Mouse (Mus musculus): ENCODE results near the gene Shisal2b. TPM values are rescaled to one million over a fixed set of nuclear protein-coding genes. Genes with fewer than 3 reads are reported as not detected.
"Not testable (repeated sequence)": the region's sequence is repeated elsewhere in the genome, so short reads cannot be mapped to it uniquely, and the experiment has no call there.

Gene Shisal2b
- polyA plus RNA-seq (2012; fragmentation: generic; extraction: Trizol) = not detected

DNA sequence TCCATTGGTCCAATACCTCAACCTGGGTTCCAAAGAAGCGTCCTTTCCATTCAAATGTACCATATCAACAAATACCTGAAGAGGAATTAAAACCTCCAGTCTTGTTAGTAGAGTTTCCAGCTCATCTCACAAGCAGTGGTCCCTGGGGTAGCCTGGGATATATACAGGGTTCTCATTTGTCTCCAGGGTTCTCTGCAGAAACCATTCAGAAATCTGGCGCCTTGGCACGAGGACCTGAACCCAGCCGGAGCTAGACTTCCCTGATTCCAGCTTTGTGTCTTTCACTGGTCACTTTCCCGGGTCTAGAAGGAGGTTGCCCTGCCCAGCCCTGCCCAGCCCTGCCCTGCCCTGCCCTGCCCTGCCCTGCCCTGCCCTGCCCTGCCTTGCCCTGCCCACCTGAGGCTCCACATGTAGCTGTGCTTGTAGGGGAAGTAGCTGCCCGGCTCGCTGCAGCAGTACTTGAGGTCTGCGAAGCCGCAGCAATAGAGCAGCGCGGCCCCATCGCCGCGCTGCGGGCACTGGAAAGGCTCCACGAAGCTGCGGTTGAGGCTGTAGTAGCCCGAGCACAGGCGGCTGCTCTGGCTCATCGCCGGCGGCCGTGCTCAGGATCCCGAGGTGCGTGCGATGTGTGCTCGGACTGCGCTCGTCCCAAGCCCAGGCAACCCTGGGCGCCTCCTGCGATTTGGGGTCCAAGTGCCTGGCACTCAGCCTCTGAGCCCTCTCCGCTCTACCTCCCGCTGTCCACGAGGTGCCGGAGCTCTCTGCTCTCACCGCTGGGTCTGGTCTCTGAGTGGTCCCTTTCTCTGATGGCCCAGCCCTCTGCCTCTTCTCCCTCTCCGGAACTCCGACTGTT, at the start of gene Shisal2b:
Gene Shisal2b (minus strand): TSS at position 767 of the 853 bp plus-strand sequence.
- Histone ChIP-seq H3K36me3 (ENCODE audit: control insufficient read depth, insufficient read depth) (no peaks in the 10 kb centered on the region), H3K79me2 (ENCODE audit: control insufficient read depth, insufficient read depth) (no peaks in the 10 kb centered on the region), H3K4me2 (ENCODE audit: low read depth) (peak within 1 kb of the TSS; percentile 58), H3ac (ENCODE audit: control insufficient read depth, insufficient read length) (no peak within 1 kb of the TSS), H3K4me3 (no peak within 1 kb of the TSS), H3K27me3 (ENCODE audit: control insufficient read depth, insufficient read depth, insufficient read length) (peaks cover 26% of the 10 kb centered on the region)
- TF ChIP-seq TCF3 (IDR thresholded peaks at IDR 0.05; ENCODE audit: insufficient read length, low read depth) = no peak
- no peak for TF ChIP-seq E2F4 (IDR thresholded peaks at IDR 0.05; ENCODE audit: insufficient read depth)
- no peak for TF ChIP-seq POLR2A (IDR thresholded peaks at IDR 0.05; ENCODE audit: insufficient read length, low read depth)
- no peak for TF ChIP-seq SRF (IDR thresholded peaks at IDR 0.05; ENCODE audit: control insufficient read depth, insufficient read length, low read depth)
- no peak for TF ChIP-seq TCF12 (IDR thresholded peaks at IDR 0.05; ENCODE audit: insufficient read depth, poor library complexity, severe bottlenecking)
- TF ChIP-seq MYOG (IDR thresholded peaks at IDR 0.05; ENCODE audit: control insufficient read depth in 1 of 3, insufficient read depth in 1 of 3, insufficient read length in 2 of 3, low read depth in 2 of 3) = no peak
- no peak for TF ChIP-seq CEBPB (IDR thresholded peaks at IDR 0.05; ENCODE audit: insufficient read depth, poor library complexity, severe bottlenecking)
- no peak for TF ChIP-seq REST (IDR thresholded peaks at IDR 0.05; ENCODE audit: insufficient read depth, insufficient read length)
- TF ChIP-seq USF1 (IDR thresholded peaks at IDR 0.05; ENCODE audit: low read depth) = no peak
- TF ChIP-seq MAX (IDR thresholded peaks at IDR 0.05; ENCODE audit: low read depth) = no peak
- no peak for TF ChIP-seq POLR2AphosphoS2 (IDR thresholded peaks at IDR 0.05; ENCODE audit: insufficient read length, low read depth)
- TF ChIP-seq MYOD1 (IDR thresholded peaks at IDR 0.05; ENCODE audit: control insufficient read depth in 1 of 3, insufficient read length in 2 of 3, low read depth in 2 of 3) = no peak

DNA sequence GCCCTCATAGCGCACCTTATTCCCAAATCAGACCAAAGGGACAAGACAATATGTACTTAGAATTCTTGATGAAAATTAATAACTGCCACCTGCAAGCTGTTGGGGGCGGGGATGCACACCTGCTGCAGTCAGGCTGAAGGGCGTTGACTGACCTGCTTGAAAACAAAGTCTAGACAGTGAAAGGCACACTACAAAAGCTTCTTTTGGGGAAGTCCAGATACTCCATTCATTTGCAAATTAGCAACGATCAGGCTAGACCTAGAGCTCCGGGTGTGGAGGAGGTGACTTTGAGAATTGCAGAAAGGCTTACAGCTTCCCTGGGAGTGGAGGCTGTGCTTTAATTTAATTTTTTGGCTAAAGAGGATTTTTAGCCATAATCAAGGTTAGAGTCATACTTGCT, 47.9 kb upstream of the Shisal2b start:
- not testable (repeated sequence) for H3K36me3 ChIP-seq (ENCODE audit: control insufficient read depth, insufficient read depth); H3ac ChIP-seq (ENCODE audit: control insufficient read depth, insufficient read length); H3K4me3 ChIP-seq; H3K4me2 ChIP-seq (ENCODE audit: low read depth); H3K27me3 ChIP-seq (ENCODE audit: control insufficient read depth, insufficient read depth, insufficient read length); H3K79me2 ChIP-seq (ENCODE audit: control insufficient read depth, insufficient read depth)

DNA sequence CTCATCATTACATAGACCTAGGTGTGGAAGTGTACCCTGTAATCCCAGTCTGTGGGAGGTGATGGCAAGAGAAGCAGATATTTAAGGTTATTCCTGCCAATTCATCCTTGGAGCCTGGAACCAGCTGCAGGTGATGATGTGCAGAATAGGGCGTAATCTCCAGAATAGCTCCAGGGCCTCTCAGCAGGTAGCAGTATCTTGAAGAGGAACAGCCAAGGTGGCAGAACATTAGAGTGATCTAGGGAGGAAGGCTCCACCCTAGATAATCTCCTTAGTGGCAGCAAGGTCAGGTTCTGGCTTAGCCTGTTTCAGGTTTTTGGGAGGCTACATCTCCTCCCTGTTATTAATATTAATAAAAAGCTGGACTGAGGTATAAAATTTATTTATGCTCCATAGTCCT, 47.3 kb upstream of the Shisal2b start:
- not testable (repeated sequence) for H3K27me3 ChIP-seq (ENCODE audit: control insufficient read depth, insufficient read depth, insufficient read length); H3ac ChIP-seq (ENCODE audit: control insufficient read depth, insufficient read length); H3K4me3 ChIP-seq; H3K4me2 ChIP-seq (ENCODE audit: low read depth); H3K79me2 ChIP-seq (ENCODE audit: control insufficient read depth, insufficient read depth); H3K36me3 ChIP-seq (ENCODE audit: control insufficient read depth, insufficient read depth)

DNA sequence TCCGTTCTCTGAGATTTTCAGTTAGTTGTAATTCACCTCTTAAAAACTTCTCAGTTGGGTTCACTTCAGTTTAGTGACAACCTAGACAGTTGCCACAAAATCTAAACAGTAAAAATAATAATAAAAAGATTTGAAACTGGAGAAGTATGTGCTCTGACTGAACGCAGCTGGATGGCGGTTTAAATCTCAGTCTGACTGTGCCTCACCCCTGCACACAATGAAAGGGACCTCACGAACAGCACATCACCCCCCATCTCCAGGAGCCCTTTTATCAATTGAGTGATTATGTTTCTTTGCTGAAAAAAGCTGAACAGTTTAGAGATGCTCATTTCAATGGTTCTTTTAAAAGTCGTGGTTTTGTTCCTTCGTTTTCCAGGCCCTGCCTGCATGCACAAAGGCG, 45.0 kb upstream of the Shisal2b start:
- TF ChIP-seq TCF12 (IDR thresholded peaks at IDR 0.05; ENCODE audit: insufficient read depth, poor library complexity, severe bottlenecking) (no peak), POLR2AphosphoS2 (IDR thresholded peaks at IDR 0.05; ENCODE audit: insufficient read length, low read depth) (no peak), CEBPB (IDR thresholded peaks at IDR 0.05; ENCODE audit: insufficient read depth, poor library complexity, severe bottlenecking) (no peak), REST (IDR thresholded peaks at IDR 0.05; ENCODE audit: insufficient read depth, insufficient read length) (no peak), POLR2A (IDR thresholded peaks at IDR 0.05; ENCODE audit: insufficient read length, low read depth) (no peak), TCF3 (IDR thresholded peaks at IDR 0.05; ENCODE audit: insufficient read length, low read depth) (no peak), MYOD1 (IDR thresholded peaks at IDR 0.05; ENCODE audit: control insufficient read depth in 1 of 3, insufficient read length in 2 of 3, low read depth in 2 of 3) (no peak), MAX (IDR thresholded peaks at IDR 0.05; ENCODE audit: low read depth) (no peak), E2F4 (IDR thresholded peaks at IDR 0.05; ENCODE audit: insufficient read depth) (no peak)
- Histone ChIP-seq H3K27me3 (ENCODE audit: control insufficient read depth, insufficient read depth, insufficient read length) (no peaks in the 10 kb centered on the region), H3K79me2 (ENCODE audit: control insufficient read depth, insufficient read depth) (no peaks in the 10 kb centered on the region), H3K4me2 (ENCODE audit: low read depth) (no peak overlapping the region), H3K4me3 (no peak overlapping the region), H3K36me3 (ENCODE audit: control insufficient read depth, insufficient read depth) (no peaks in the 10 kb centered on the region), H3ac (ENCODE audit: control insufficient read depth, insufficient read length) (no peak overlapping the region)

DNA sequence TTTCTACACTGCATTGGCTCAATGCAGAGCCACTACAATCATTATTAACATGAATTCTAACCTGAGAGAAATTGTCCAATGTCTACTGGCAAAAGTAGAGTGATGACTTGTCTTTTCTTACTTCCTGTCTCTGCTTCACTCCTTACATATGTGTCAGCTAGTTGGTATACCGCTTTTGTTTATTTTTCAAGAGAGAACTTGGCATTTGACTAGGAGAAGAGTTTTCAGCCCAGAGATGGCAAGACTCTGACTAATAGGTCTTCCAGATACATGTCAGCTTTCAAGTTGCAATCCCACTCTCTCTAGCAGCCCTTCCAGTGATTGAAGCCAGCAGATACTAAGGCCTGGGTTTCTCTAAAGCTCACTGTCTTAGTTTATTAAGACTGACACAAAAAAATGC, 31.1 kb upstream of the Shisal2b start:
- no peak overlapping the region for H3ac ChIP-seq (ENCODE audit: control insufficient read depth, insufficient read length)
- no peaks in the 10 kb centered on the region for H3K36me3 ChIP-seq (ENCODE audit: control insufficient read depth, insufficient read depth)
- no peaks in the 10 kb centered on the region for H3K79me2 ChIP-seq (ENCODE audit: control insufficient read depth, insufficient read depth)
- TF ChIP-seq POLR2AphosphoS2 (IDR thresholded peaks at IDR 0.05; ENCODE audit: insufficient read length, low read depth) = no peak
- TF ChIP-seq E2F4 (IDR thresholded peaks at IDR 0.05; ENCODE audit: insufficient read depth) = no peak
- TF ChIP-seq MAX (IDR thresholded peaks at IDR 0.05; ENCODE audit: low read depth) = no peak
- no peak for TF ChIP-seq POLR2A (IDR thresholded peaks at IDR 0.05; ENCODE audit: insufficient read length, low read depth)
- no peak for TF ChIP-seq MYOG (IDR thresholded peaks at IDR 0.05; ENCODE audit: control insufficient read depth in 1 of 3, insufficient read depth in 1 of 3, insufficient read length in 2 of 3, low read depth in 2 of 3)
- TF ChIP-seq USF1 (IDR thresholded peaks at IDR 0.05; ENCODE audit: low read depth) = no peak
- no peak for TF ChIP-seq CEBPB (IDR thresholded peaks at IDR 0.05; ENCODE audit: insufficient read depth, poor library complexity, severe bottlenecking)
- TF ChIP-seq TCF3 (IDR thresholded peaks at IDR 0.05; ENCODE audit: insufficient read length, low read depth) = no peak
- no peak for TF ChIP-seq TCF12 (IDR thresholded peaks at IDR 0.05; ENCODE audit: insufficient read depth, poor library complexity, severe bottlenecking)
- no peak for TF ChIP-seq MYOD1 (IDR thresholded peaks at IDR 0.05; ENCODE audit: control insufficient read depth in 1 of 3, insufficient read length in 2 of 3, low read depth in 2 of 3)
- TF ChIP-seq REST (IDR thresholded peaks at IDR 0.05; ENCODE audit: insufficient read depth, insufficient read length) = no peak
- TF ChIP-seq SRF (IDR thresholded peaks at IDR 0.05; ENCODE audit: control insufficient read depth, insufficient read length, low read depth) = no peak
- no peaks in the 10 kb centered on the region for H3K27me3 ChIP-seq (ENCODE audit: control insufficient read depth, insufficient read depth, insufficient read length)
- no peak overlapping the region for H3K4me2 ChIP-seq (ENCODE audit: low read depth)
- no peak overlapping the region for H3K4me3 ChIP-seq

Data from myocyte (in vitro differentiated cells).